Mouse (Mus musculus) ES-E14 (cell line): ENCODE results near the gene Ahcyl1. TPM values are rescaled to one million over a fixed set of nuclear protein-coding genes. Genes with fewer than 3 reads are reported as not detected.

Source experiments
- DNase-seq: peaks from one replicate; pipeline ENCODE4 v3.0.0-alpha.2; 2013; ENCODE audit warnings: low read depth, low spot score
- H3K27ac ChIP-seq: 2 replicates; pipeline ENCODE4 v1.5.1; 2012; ENCODE audit warnings: low read depth, mild to moderate bottlenecking, low read length, moderate library complexity, mixed read lengths; ENCODE audit not compliant: poor library complexity, insufficient read depth, severe bottlenecking
- H3K36me3 ChIP-seq: 2 replicates; pipeline ENCODE4 v1.6.1; 2012; ENCODE audit warnings: mild to moderate bottlenecking, low read length, moderate library complexity, mixed read lengths; ENCODE audit not compliant: control insufficient read depth, poor library complexity, insufficient read depth, severe bottlenecking
- H3K4me1 ChIP-seq, 2 experiments: fragments of 150-350 bp in 1 of 2; sonication (generic) in 1 of 2; 2 replicates each; pipeline ENCODE4 v1.6.1; 2012; ENCODE audit warnings: low read length in 2 of 2, mild to moderate bottlenecking in 1 of 2, mixed read lengths in 1 of 2; ENCODE audit not compliant: control insufficient read depth in 2 of 2, insufficient read depth in 2 of 2, poor library complexity in 1 of 2
- H3K4me3 ChIP-seq, 2 experiments: fragments of 150-350 bp in 1 of 2; sonication (generic) in 1 of 2; 2 replicates each; pipeline ENCODE4 v1.5.1; 2012; ENCODE audit warnings: low read length in 2 of 2, low read depth in 1 of 2, mild to moderate bottlenecking in 1 of 2, mixed read lengths in 1 of 2; ENCODE audit not compliant: insufficient read depth in 1 of 2, poor library complexity in 1 of 2, severe bottlenecking in 1 of 2
- H3K9ac ChIP-seq: 2 replicates; pipeline ENCODE4 v1.6.1; 2012; ENCODE audit warnings: low read depth, mild to moderate bottlenecking, low read length, mixed read lengths; ENCODE audit not compliant: poor library complexity, insufficient read depth, severe bottlenecking
- H3K9me3 ChIP-seq: fragments of 150-350 bp; sonication (generic); 2 replicates; pipeline ENCODE4 v1.6.1; 2012; ENCODE audit warnings: low read depth, mild to moderate bottlenecking, low read length; ENCODE audit not compliant: control insufficient read depth, insufficient read depth
- CHD2 ChIP-seq: IDR thresholded peaks from 2 replicates; pipeline ENCODE4 v1.6.1; 2014; ENCODE audit warnings: mild to moderate bottlenecking, low read depth, low read length, inconsistent platforms
- HCFC1 ChIP-seq: IDR thresholded peaks from 2 replicates; pipeline ENCODE4 v1.6.1; 2012; ENCODE audit warnings: low read length, inconsistent platforms, borderline replicate concordance; ENCODE audit not compliant: insufficient read depth
- MAFK ChIP-seq: IDR thresholded peaks from 2 replicates; pipeline ENCODE4 v1.6.1; 2014; ENCODE audit warnings: mild to moderate bottlenecking, low read depth, low read length, inconsistent platforms; ENCODE audit not compliant: insufficient read depth
- ZC3H11A ChIP-seq: IDR thresholded peaks from 2 replicates; pipeline ENCODE4 v1.6.1; 2012; ENCODE audit warnings: low read depth, mild to moderate bottlenecking, inconsistent platforms, low read length, borderline replicate concordance
- ZNF384 ChIP-seq: IDR thresholded peaks from 2 replicates; pipeline ENCODE4 v1.6.1; 2012; ENCODE audit warnings: low read depth, low read length, inconsistent platforms
- in situ Hi-C, 2 experiments: fragments of 600-800 bp; cut with MboI; formaldehyde crosslinking; loops; one replicate each; pipeline ENCODE4 v1.15.1; 2025; ENCODE audit warnings: low sequenced_read_pairs in 2 of 2, inconsistent platforms in 1 of 2; ENCODE audit not compliant: unreplicated experiment in 2 of 2
- total RNA-seq: library from RNA; depleted of rRNA; stranded (reverse); fragments of 300-350 nt; gene quantifications from 2 replicates; pipeline ENCODE4 v1.2.3, GENCODE M21; 2012

The Ahcyl1 gene
- total RNA-seq, 1 experiment = 38.2 TPM

DNA sequence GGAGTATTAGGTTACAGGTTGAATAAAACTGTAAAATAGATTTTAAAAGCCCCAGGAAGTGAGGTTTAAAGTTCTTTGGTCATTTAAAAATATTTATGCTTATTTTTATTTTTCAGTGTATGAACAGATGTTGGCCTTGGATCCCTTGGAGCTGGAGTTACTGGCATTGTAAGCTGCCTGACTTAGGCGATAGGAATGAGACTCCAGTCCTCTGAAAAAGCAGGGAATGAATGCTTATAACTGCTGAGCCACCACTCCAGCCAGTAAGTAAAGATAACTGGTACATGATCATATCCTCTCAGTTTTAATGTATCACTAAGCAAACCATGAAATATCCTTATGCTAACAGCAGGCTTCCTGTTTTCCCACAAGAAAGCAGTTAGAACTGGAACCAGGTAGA, 8.1 kb downstream of the Ahcyl1 start:
- TF ChIP-seq ZC3H11A (no peak), MAFK (no peak)
- Histone ChIP-seq H3K4me1 (no peaks in the 10 kb centered on the region), H3K9ac (no peak overlapping the region), H3K27ac (no peak overlapping the region), H3K9me3 (no peaks in the 10 kb centered on the region), H3K4me3 (no peak overlapping the region), H3K36me3 (no peaks in the 10 kb centered on the region)
- in situ Hi-C loops = no loop called here
- no peak for DNase-seq

DNA sequence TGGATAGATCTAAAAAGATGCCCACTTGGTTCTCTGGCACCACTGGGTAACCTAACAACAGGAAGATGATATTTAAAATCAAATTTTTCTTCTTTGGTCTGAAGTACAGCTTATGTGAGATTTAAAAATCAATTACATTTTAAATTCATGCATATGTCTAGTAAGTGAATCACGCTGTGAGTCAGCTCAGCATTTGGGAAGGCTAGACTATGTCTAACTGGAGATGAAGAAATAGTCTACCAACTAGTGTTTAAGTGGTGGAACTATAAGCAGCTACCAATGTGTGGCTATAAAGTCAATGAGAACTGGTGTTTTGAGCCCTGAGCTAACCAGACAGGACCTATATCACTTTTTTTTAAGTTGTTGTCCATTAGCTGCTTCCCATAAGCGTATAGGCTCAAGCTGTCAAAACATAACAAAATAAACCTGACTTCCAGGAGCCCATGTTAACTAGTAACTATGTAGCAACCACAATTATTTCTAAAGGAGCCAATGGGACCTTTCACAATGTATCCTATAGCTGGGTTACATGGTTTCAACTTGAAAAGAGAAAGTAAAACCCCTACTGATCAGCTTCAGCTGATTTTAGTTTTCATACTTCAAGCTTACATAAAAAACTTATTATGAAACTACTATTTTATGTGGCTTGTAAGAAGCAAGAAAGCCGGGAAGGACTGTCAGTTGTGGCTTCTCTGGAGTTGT, 9.9 kb downstream of the Ahcyl1 start:
- TF ChIP-seq HCFC1 (no peak), ZNF384 (no peak), CHD2 (no peak), ZC3H11A (no peak), MAFK (no peak)
- Histone ChIP-seq H3K9me3 (no peaks in the 10 kb centered on the region), H3K9ac (no peak overlapping the region), H3K27ac (no peak overlapping the region), H3K4me3 (no peak overlapping the region), H3K4me1 (peaks cover 0 to 2% of the 10 kb centered on the region in 2 experiments; a peak in 2 of 4 replicates), H3K36me3 (no peaks in the 10 kb centered on the region)
- DNase-seq = no peak
- in situ Hi-C loops = no loop called here

DNA sequence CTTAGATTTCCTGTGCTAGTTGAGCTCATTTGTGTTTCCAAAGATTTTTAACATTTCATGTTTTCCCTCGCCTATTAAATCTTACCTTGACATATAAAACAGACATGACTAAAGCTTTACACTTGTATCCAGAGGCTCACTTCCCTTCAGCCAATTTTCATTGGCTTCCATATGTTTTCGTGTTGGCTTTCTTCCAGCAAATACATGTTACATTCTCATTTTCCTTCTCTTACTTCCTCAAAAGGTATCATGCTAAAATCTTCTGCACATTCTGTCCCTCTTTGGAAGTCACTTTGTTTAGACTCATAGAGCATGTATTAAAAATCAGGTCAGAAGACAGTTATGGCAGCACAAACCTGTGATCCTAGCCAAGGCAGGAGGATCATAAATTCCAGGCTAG, 10.7 kb downstream of the Ahcyl1 start:
- no peak for DNase-seq
- Histone ChIP-seq H3K9me3 (no peaks in the 10 kb centered on the region), H3K27ac (no peak overlapping the region), H3K4me1 (peaks cover 0 to 2% of the 10 kb centered on the region in 2 experiments; a peak in 2 of 4 replicates), H3K36me3 (no peaks in the 10 kb centered on the region), H3K4me3 (no peak overlapping the region), H3K9ac (no peak overlapping the region)
- in situ Hi-C loops = no loop called here
- TF ChIP-seq ZC3H11A (no peak), CHD2 (no peak), HCFC1 (no peak), MAFK (no peak), ZNF384 (no peak)

DNA sequence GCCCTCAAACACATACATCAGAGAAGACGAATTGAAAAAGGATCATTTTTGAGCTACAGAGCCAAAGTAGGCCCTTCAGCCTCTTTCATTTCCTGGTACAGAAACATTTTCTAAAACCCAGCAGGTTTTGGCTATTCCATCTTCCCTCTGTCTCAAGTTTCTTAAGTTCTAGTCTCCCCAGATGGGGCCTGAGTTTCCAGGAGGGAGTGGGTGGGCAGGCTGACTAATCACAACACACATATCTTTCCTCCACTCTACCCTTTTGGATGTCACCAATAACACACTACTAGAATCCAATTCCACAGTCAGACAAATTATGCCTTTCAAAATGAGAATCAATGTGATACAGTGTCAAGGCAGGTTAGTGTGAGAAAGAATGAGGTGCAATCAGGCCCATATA, 12.8 kb downstream of the Ahcyl1 start:
- H3K4me3 ChIP-seq = no peak overlapping the region
- H3K27ac ChIP-seq = no peak overlapping the region
- no peak overlapping the region for H3K9ac ChIP-seq
- H3K9me3 ChIP-seq = no peaks in the 10 kb centered on the region
- H3K4me1 ChIP-seq = peaks cover 0 to 2% of the 10 kb centered on the region in 2 experiments; a peak in 2 of 4 replicates
- TF ChIP-seq HCFC1 (no peak), MAFK (no peak), CHD2 (no peak), ZNF384 (no peak), ZC3H11A (no peak)
- no peaks in the 10 kb centered on the region for H3K36me3 ChIP-seq
- in situ Hi-C loops = no loop called here
- DNase-seq = no peak

DNA sequence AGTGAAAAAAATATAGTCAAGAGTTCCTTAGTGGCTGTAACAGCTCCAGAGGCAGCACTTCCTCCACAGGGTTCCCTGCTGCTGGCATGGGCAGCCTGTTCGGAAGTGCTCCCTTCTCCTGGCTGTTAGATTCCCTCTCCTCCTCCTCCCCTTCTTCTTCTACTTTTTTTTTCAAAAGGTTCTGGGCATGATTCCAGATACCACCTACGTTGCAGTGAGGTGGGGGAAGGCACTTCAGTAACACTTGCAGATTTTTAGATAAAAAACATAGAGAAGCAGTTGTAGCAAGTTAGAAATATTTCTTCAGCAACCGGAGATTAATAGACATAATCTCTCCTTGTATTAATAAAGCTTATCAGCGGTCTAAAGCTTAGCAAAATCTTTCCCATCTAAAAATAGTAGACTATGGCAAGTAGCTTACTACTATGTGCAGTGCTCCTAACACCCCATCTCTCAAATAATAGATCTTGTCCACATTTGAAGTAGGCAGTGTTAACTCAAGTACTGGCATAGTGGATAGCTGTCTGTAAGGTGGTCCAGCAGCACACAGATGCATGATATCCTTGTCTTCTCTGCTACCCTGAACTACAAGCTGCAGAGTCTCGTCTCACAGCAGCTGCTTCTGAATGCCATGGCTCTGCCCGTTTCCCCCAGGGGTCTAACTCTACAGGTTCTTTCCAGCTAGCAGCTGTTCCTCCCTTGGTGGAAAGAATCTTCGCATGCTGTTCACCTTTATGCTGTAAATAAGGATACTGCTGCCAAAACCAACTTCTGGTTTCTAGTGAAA, 15.4 kb downstream of the Ahcyl1 start:
- no peak for TF ChIP-seq ZNF384
- no peak for TF ChIP-seq CHD2
- Histone ChIP-seq H3K36me3 (no peaks in the 10 kb centered on the region), H3K9me3 (no peaks in the 10 kb centered on the region), H3K4me3 (no peak overlapping the region), H3K9ac (no peak overlapping the region), H3K27ac (no peak overlapping the region), H3K4me1 (peaks cover 0 to 2% of the 10 kb centered on the region in 2 experiments; a peak in 2 of 4 replicates)
- no peak for DNase-seq
- in situ Hi-C loops = no loop called here
